ENCODE assay signal across 1 mouse cellular context in the genomic region with DNA sequence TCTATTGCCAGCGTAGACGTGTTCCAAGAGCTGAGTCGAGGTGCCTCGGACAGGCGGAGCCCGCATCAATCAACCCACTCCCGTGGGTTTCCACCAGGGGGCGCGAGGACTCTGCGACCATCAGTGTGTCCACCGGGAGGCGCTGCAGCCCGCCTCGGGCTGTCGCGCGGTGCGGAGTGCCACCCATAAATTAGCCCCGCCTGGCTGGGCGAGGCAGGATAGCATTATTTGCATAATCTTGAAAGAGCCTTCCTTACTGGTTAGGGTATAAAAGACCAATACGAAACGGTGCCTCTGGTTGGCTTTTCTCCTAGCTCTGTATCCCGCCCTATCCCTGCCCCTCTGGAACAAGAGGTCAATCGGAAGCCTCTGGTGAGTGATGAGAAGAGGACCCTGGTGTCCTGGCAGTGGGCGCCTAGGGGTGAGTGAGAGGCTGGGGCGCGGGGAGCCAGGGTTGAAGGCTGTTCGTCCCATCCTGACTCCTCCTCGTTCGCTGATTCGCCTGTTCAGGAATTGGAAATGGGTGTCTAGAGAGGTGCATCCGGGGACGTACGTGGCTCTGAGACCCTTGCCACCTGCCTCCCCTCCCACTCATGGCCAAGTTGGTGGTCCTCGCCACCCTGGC.
TF ChIP-seq lines count a peak whose summit lies in the region.

No protein-coding gene starts in this region.

TF ChIP-seq in CH12.LX, 34 proteins besides CTCF, POLR2A, EP300 and RAD21:
- TF ChIP-seq TCF12 (IDR thresholded peaks at IDR 0.05; ENCODE audit: low read depth, low read length) (peak; percentile 88), CHD2 (IDR thresholded peaks at IDR 0.05; ENCODE audit: low read length) (peak; percentile 90), CHD1 (IDR thresholded peaks at IDR 0.05; ENCODE audit: low read depth, low read length) (peak; percentile 95), TBP (conservative IDR thresholded peaks at IDR 0.05; ENCODE audit: low read depth, low read length) (peak; percentile 86; the same call in 1 of the 2 replicates), ZNF384 (IDR thresholded peaks at IDR 0.05; ENCODE audit: low read depth, low read length) (peak; percentile 89), ZKSCAN1 (IDR thresholded peaks at IDR 0.05; ENCODE audit: borderline replicate concordance, low read depth, low read length) (no peak), MYC (IDR thresholded peaks at IDR 0.05; ENCODE audit: low read depth, low read length) (peak; percentile 89; the same call in 1 of the 2 replicates), MEF2A (IDR thresholded peaks at IDR 0.05; ENCODE audit: borderline replicate concordance, low read depth, low read length) (peak; percentile 91), ZMIZ1 (IDR thresholded peaks at IDR 0.05; ENCODE audit: low read depth, low read length) (peak; percentile 97), ZC3H11A (IDR thresholded peaks at IDR 0.05; ENCODE audit: low read depth, low read length) (peak; percentile 96), MAFK (IDR thresholded peaks at IDR 0.05; ENCODE audit: insufficient replicate concordance, low read length) (no peak), ELF1 (IDR thresholded peaks at IDR 0.05; ENCODE audit: low read depth, low read length) (peak; percentile 70), BHLHE40 (IDR thresholded peaks at IDR 0.05; ENCODE audit: low read depth, low read length) (peak; percentile 58), UBTF (IDR thresholded peaks at IDR 0.05; ENCODE audit: low read depth, low read length) (peak; percentile 95), NRF1 (IDR thresholded peaks at IDR 0.05; ENCODE audit: low read depth, low read length) (peak; percentile 59; the same call in 1 of the 2 replicates), IRF4 (IDR thresholded peaks at IDR 0.05; ENCODE audit: low read depth, low read length) (peak; percentile 84), NELFE (IDR thresholded peaks at IDR 0.05; ENCODE audit: low read depth, low read length) (peak; percentile 99), MAZ (IDR thresholded peaks at IDR 0.05; ENCODE audit: low read depth, low read length) (peak; percentile 98), JUND (conservative IDR thresholded peaks at IDR 0.05; ENCODE audit: low read depth, low read length) (peak; percentile 62), JUN (IDR thresholded peaks at IDR 0.05; ENCODE audit: insufficient read depth, low read depth, low read length) (no peak), USF2 (conservative IDR thresholded peaks at IDR 0.05; ENCODE audit: low read depth, low read length) (0 out of 2 replicates have a peak, but pooled peaks have one; percentile 13), E2F4 (IDR thresholded peaks at IDR 0.05; ENCODE audit: insufficient replicate concordance, low read depth, low read length) (peak; percentile 81; the same call in 1 of the 2 replicates), KAT2A (IDR thresholded peaks at IDR 0.05; ENCODE audit: insufficient replicate concordance, low read length) (peak; percentile 79; the same call in 1 of the 2 replicates), MXI1 (IDR thresholded peaks at IDR 0.05; ENCODE audit: low read depth, low read length) (peak; percentile 78; the same call in 1 of the 2 replicates), RCOR1 (conservative IDR thresholded peaks at IDR 0.05; ENCODE audit: low read depth, low read length) (0 out of 2 replicates have a peak, but pooled peaks have one; percentile 71), SMC3 (IDR thresholded peaks at IDR 0.05; ENCODE audit: low read depth, low read length) (peak; percentile 100), POLR2AphosphoS2 (IDR thresholded peaks at IDR 0.05; ENCODE audit: low read depth, low read length) (peak; percentile 84; the same call in 1 of the 2 replicates), GABPA (IDR thresholded peaks at IDR 0.05; ENCODE audit: insufficient replicate concordance, low read depth, low read length) (peak; percentile 59; the same call in 1 of the 2 replicates), USF1 (IDR thresholded peaks at IDR 0.05; ENCODE audit: low read depth, low read length) (no peak), PAX5 (IDR thresholded peaks at IDR 0.05; ENCODE audit: low read length) (no peak), SIN3A (IDR thresholded peaks at IDR 0.05; ENCODE audit: low read length) (peak; percentile 87; the same call in 1 of the 2 replicates), MAX (IDR thresholded peaks at IDR 0.05; ENCODE audit: low read length) (peak; percentile 60; the same call in 1 of the 2 replicates), ETS1 (conservative IDR thresholded peaks at IDR 0.05; ENCODE audit: low read depth, low read length) (peak; percentile 62; the same call in 1 of the 2 replicates), HCFC1 (IDR thresholded peaks at IDR 0.05; ENCODE audit: low read depth, low read length) (peak; percentile 73)
